Mouse (Mus musculus) stomach, embryonic 14.5 days (tissue): ENCODE measurements around the gene Carmil1. TPM values are rescaled to one million over a fixed set of nuclear protein-coding genes. Genes with fewer than 3 reads are reported as not detected.

Source experiments
- ATAC-seq: fragments of 200-750 bp; cut with Nextera tagmentation; 2 replicates; pipeline ENCODE4 v1.8.0; 2017; ENCODE audit warnings: low read depth, moderate TSS enrichment; ENCODE audit not compliant: insufficient number of reproducible peaks, insufficient read depth, low FRiP score
- H3K27ac ChIP-seq: fragments of 300-500 bp; sonication (generic); 2 replicates; pipeline ENCODE4 v1.5.1; 2014; ENCODE audit warnings: mild to moderate bottlenecking, low read length, moderate library complexity, mixed read lengths
- H3K27me3 ChIP-seq: fragments of 300-500 bp; sonication (generic); 2 replicates; pipeline ENCODE4 v1.6.1; 2014; ENCODE audit warnings: low read length, control low read depth, mixed read lengths; ENCODE audit not compliant: control insufficient read depth, insufficient read depth
- H3K36me3 ChIP-seq: fragments of 300-500 bp; sonication (generic); 2 replicates; pipeline ENCODE4 v1.6.1; 2014; ENCODE audit warnings: mild to moderate bottlenecking, control low read depth, low read length, moderate library complexity, mixed read lengths; ENCODE audit not compliant: control insufficient read depth, insufficient read depth
- H3K4me1 ChIP-seq: fragments of 300-500 bp; sonication (generic); 2 replicates; pipeline ENCODE4 v1.6.1; 2014; ENCODE audit warnings: low read length, control low read depth, mixed read lengths; ENCODE audit not compliant: control insufficient read depth, insufficient read depth
- H3K4me2 ChIP-seq: fragments of 300-500 bp; sonication (generic); replicated peaks from 2 replicates; pipeline ENCODE4 v1.6.1; 2014; ENCODE audit warnings: low read depth, low read length, control low read depth
- H3K4me3 ChIP-seq: fragments of 300-500 bp; sonication (generic); 2 replicates; pipeline ENCODE4 v1.5.1; 2014; ENCODE audit warnings: low read depth, low read length, control low read depth
- H3K9ac ChIP-seq: fragments of 300-500 bp; sonication (generic); replicated peaks from 2 replicates; pipeline ENCODE4 v1.6.1; 2014; ENCODE audit warnings: low read depth, mild to moderate bottlenecking, control low read depth, low read length, moderate library complexity, mixed read lengths
- H3K9me3 ChIP-seq: fragments of 300-500 bp; sonication (generic); 2 replicates; pipeline ENCODE4 v1.6.1; 2016; ENCODE audit warnings: low read depth, low read length, control low read depth; ENCODE audit not compliant: control insufficient read depth
- WGBS: fragments of 180-500 bp; shearing (Covaris S2); extraction: QIAGEN DNeasy Blood & Tissue Kit; methylation state at CpG from one replicate; pipeline ENCODE4 v1.1.7; 2014; 5-methylcytosine and 5-hydroxymethylcytosine counted together
- polyA plus RNA-seq: library from polyadenylated mRNA; unstranded; fragments of >200 nt; fragmentation: Nextera tagmentation; extraction: Ambion mirVana; gene quantifications from 2 replicates; pipeline ENCODE4 v1.2.1, GENCODE M21; 2014

Gene Carmil1
- polyA plus RNA-seq, 1 experiment from 2014 or later: 34.8 TPM

DNA sequence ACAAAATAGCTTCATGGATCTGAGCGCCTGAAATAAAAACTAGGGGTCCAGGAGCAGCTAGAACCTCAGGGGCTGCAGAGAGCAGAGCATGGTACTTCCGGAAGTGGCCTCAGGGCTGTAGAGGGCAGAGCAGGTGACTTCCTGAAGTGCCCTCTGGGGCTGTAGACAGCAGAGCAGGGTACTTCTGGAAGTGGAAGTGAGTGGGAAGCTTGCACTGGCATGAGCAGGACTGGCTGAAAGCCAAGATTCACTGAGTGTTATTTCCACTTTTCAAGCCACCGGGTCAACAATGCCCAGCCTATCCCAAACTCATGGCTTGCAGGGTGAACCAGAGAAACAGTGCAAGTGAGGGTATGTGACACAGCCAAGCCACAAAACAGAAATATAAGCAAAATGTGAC lies 243.1 kb downstream of the Carmil1 start:
- no peaks in the 10 kb centered on the region for H3K9me3 ChIP-seq
- H3K4me2 ChIP-seq: no peak overlapping the region
- H3K4me1 ChIP-seq: no peaks in the 10 kb centered on the region
- H3K27me3 ChIP-seq: no peaks in the 10 kb centered on the region
- ATAC-seq: no peak
- no peak overlapping the region for H3K27ac ChIP-seq
- H3K36me3 ChIP-seq: peaks cover 5% of the 10 kb centered on the region; the same call in 1 of the 2 replicates
- 76% methylated on average over 3 of the region's 3 CpGs for WGBS
- H3K4me3 ChIP-seq: no peak overlapping the region
- no peak overlapping the region for H3K9ac ChIP-seq

DNA sequence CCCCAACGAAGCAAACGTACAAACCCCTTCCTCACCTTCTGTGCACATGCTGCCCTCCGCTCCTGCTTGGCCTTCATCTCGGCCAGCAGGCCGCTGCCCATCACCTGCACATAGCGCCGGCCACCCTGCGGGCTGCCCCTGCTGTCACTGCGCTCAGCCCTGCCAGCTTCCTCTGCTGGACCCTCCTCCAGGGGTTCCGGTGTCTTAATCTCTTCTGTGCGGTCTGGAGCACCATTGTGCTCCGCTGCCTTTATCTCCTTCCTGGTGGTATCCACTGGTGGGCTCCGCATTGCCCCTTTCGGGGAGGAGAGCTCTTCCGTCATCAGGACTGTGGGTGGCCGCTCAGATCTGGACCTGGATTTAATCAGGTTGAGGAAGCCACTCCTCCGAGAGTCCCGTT lies 244.4 kb downstream of the Carmil1 start:
- 88% methylated on average over 18 of the region's 18 CpGs for WGBS
- Histone ChIP-seq H3K36me3 (no peaks in the 10 kb centered on the region; the same call in 1 of the 2 replicates), H3K9ac (no peak overlapping the region), H3K9me3 (no peaks in the 10 kb centered on the region), H3K4me2 (no peak overlapping the region), H3K27me3 (no peaks in the 10 kb centered on the region), H3K27ac (no peak overlapping the region), H3K4me3 (no peak overlapping the region), H3K4me1 (no peaks in the 10 kb centered on the region)
- no peak for ATAC-seq

- Histone ChIP-seq H3K9ac (no peak overlapping the region), H3K4me3 (no peak overlapping the region), H3K36me3 (no peaks in the 10 kb centered on the region; the same call in 1 of the 2 replicates), H3K4me2 (no peak overlapping the region), H3K27ac (no peak overlapping the region), H3K9me3 (no peaks in the 10 kb centered on the region), H3K4me1 (no peaks in the 10 kb centered on the region), H3K27me3 (no peaks in the 10 kb centered on the region)
- no peak for ATAC-seq
- WGBS: 63% methylated on average over 5 of the region's 5 CpGs
Observed at GRCm38 (mm10) chr13:24027191-24028170, 253.1 kb downstream of the Carmil1 start.

DNA sequence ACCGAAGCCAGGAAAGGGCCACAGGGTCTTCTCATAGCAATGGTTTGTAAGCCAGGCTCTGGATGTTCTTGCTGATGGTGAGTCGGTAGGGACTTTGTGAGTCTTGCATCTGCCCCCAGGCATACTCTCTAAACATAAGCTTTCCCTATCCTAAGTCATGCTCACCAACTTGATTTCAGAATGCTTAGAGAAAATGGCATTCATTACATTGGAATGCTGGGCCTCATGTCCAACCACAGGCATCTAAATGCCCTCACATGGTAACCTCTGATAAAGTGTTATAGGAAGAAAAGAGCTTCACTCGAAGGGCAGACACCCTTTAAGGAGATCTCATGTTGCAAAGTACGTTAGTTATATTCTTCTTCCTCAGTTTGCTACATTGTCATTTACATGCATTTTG lies 262.1 kb downstream of the Carmil1 start:
- H3K36me3 ChIP-seq: no peaks in the 10 kb centered on the region; the same call in 1 of the 2 replicates
- H3K27me3 ChIP-seq: no peaks in the 10 kb centered on the region
- no peak overlapping the region for H3K9ac ChIP-seq
- no peak for ATAC-seq
- H3K27ac ChIP-seq: no peak overlapping the region
- 84% methylated on average over 4 of the region's 4 CpGs for WGBS
- no peaks in the 10 kb centered on the region for H3K9me3 ChIP-seq
- H3K4me3 ChIP-seq: no peak overlapping the region
- no peak overlapping the region for H3K4me2 ChIP-seq
- H3K4me1 ChIP-seq: no peaks in the 10 kb centered on the region

GRCm38 (mm10) chr13:24005528-24005927 lies 275.1 kb downstream of the Carmil1 start:
- Histone ChIP-seq H3K27ac (no peak overlapping the region), H3K4me2 (no peak overlapping the region), H3K27me3 (no peaks in the 10 kb centered on the region), H3K9ac (no peak overlapping the region), H3K4me1 (no peaks in the 10 kb centered on the region), H3K4me3 (no peak overlapping the region), H3K36me3 (no peaks in the 10 kb centered on the region), H3K9me3 (no peaks in the 10 kb centered on the region)
- ATAC-seq: no peak
- 88% methylated on average over 2 of the region's 2 CpGs for WGBS

- H3K27me3 ChIP-seq: no peaks in the 10 kb centered on the region
- H3K9ac ChIP-seq: no peak overlapping the region
- H3K4me3 ChIP-seq: no peak overlapping the region
- no peaks in the 10 kb centered on the region for H3K4me1 ChIP-seq
- H3K4me2 ChIP-seq: no peak overlapping the region
- ATAC-seq: no peak
- WGBS: 60% methylated on average over 2 of the region's 2 CpGs
- no peaks in the 10 kb centered on the region for H3K9me3 ChIP-seq
- H3K36me3 ChIP-seq: no peaks in the 10 kb centered on the region
- H3K27ac ChIP-seq: no peak overlapping the region
Observed at GRCm38 (mm10) chr13:24001797-24002196, 278.8 kb downstream of the Carmil1 start.

- WGBS: 87% methylated on average over 2 of the region's 2 CpGs
- Histone ChIP-seq H3K4me3 (no peak overlapping the region), H3K9ac (no peak overlapping the region), H3K4me2 (no peak overlapping the region), H3K36me3 (no peaks in the 10 kb centered on the region), H3K27me3 (no peaks in the 10 kb centered on the region), H3K27ac (no peak overlapping the region), H3K4me1 (no peaks in the 10 kb centered on the region), H3K9me3 (no peaks in the 10 kb centered on the region)
- no peak for ATAC-seq
Observed at GRCm38 (mm10) chr13:24001081-24001480, 279.5 kb downstream of the Carmil1 start.

DNA sequence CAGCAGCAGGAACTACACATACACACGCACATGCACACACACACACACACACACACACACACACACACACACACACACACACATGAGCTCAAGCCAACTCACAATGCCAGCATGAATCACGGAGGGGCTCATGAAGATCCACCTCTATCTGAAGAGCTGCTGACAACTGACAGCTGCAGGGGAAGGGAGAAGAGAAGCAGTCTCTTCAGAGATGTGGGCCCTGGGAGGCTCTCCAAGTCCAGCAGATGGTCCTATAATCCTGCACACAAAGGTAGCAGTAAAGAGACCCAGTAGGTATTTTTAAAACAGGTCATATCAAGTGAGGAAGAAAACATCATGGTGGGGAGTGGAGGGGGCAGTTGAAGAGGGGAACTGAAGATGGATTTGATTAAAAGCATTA lies 281.8 kb downstream of the Carmil1 start:
- WGBS: 72% methylated on average over 2 of the region's 2 CpGs
- Histone ChIP-seq H3K4me2 (no peak overlapping the region), H3K27me3 (no peaks in the 10 kb centered on the region), H3K27ac (no peak overlapping the region), H3K9ac (no peak overlapping the region), H3K4me3 (no peak overlapping the region), H3K36me3 (no peaks in the 10 kb centered on the region), H3K9me3 (no peaks in the 10 kb centered on the region), H3K4me1 (no peaks in the 10 kb centered on the region)
- no peak for ATAC-seq
